Mouse (Mus musculus) hindbrain, embryonic 15.5 days (tissue): Measurements from ENCODE around the gene Angptl6. TPM values are rescaled to one million over a fixed set of nuclear protein-coding genes. Genes with fewer than 3 reads are reported as not detected.

Experiments
- ATAC-seq: fragments of 200-750 bp; cut with Nextera tagmentation; 2 replicates; pipeline ENCODE4 v1.8.0; 2017; ENCODE audit warnings: low read depth, moderate number of reproducible peaks, moderate TSS enrichment; ENCODE audit not compliant: low FRiP score
- H3K27ac ChIP-seq: fragments of 300-500 bp; sonication (generic); replicated peaks from 2 replicates; pipeline ENCODE4 v1.5.1; 2015; ENCODE audit warnings: mild to moderate bottlenecking, inconsistent platforms
- H3K27me3 ChIP-seq: fragments of 300-500 bp; sonication (generic); 2 replicates; pipeline ENCODE4 v1.6.1; 2015; ENCODE audit warnings: control low read depth, inconsistent platforms
- H3K36me3 ChIP-seq: fragments of 300-500 bp; sonication (generic); 2 replicates; pipeline ENCODE4 v1.6.1; 2015; ENCODE audit warnings: control low read depth, inconsistent platforms
- H3K4me1 ChIP-seq: fragments of 300-500 bp; sonication (generic); replicated peaks from 2 replicates; pipeline ENCODE4 v1.6.1; 2015; ENCODE audit warnings: control low read depth, inconsistent platforms
- H3K4me2 ChIP-seq: fragments of 300-500 bp; sonication (generic); 2 replicates; pipeline ENCODE4 v1.6.1; 2015; ENCODE audit warnings: moderate library complexity, mild to moderate bottlenecking, inconsistent platforms
- H3K4me3 ChIP-seq: fragments of 300-500 bp; sonication (generic); 2 replicates; pipeline ENCODE4 v1.5.1; 2015; ENCODE audit warnings: mild to moderate bottlenecking, inconsistent platforms
- H3K9ac ChIP-seq: fragments of 300-500 bp; sonication (generic); 2 replicates; pipeline ENCODE4 v1.6.1; 2015; ENCODE audit warnings: inconsistent platforms
- H3K9me3 ChIP-seq: fragments of 300-500 bp; sonication (generic); 2 replicates; pipeline ENCODE4 v1.6.1; 2016; ENCODE audit warnings: control low read depth, inconsistent platforms
- WGBS: fragments of 180-500 bp; shearing (Covaris S2); methylation state at CpG from one replicate; pipeline ENCODE4 v1.1.7; 2015; 5-methylcytosine and 5-hydroxymethylcytosine counted together
- polyA plus RNA-seq: library from polyadenylated mRNA; unstranded; fragments of >200 nt; fragmentation: Nextera tagmentation; extraction: Ambion mirVana; gene quantifications from 2 replicates; pipeline ENCODE4 v1.2.1, GENCODE M21; 2015

Gene Angptl6
- 14.7 and 15.1 TPM in 2 replicates for polyA plus RNA-seq

DNA sequence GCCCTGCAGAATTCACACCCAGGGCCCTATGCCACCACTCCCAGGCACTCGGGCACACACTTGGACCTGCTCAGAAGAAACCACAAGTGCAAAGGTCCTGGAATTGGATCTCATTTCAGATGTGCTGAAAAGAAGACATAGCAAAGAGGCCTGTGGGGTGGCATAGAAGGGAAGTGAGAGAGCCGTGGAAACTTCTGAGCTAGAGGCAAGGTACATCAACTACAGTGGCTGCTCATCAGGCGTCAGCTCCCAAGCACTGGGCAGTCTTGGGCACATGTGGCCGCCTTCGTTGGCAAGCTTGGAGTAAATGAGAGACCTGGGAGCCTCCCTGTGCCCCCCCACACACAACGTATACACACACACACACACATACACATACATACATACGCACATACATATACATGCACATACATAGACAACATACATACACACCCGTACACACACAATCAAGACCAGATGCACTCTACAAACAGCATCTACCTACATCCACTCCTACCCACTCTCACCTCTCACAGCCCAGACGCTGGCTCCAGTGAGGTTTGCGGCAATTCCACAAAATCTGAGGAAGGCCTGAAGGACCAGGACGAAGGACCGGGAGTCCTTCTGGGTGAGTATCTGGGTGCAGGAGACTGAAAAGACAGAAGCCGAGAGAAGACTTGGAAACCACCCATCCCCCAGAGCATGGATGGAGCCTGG is at the start of gene Angptl6:
Angptl6 (minus strand) TSS at position 631 of the 696 bp plus-strand sequence.
- Histone ChIP-seq H3K4me1 (peaks cover 14% of the 10 kb centered on the region), H3K36me3 (no peaks in the 10 kb centered on the region), H3K27me3 (no peaks in the 10 kb centered on the region), H3K9ac (peak within 1 kb of the TSS; percentile 65), H3K4me3 (peak within 1 kb of the TSS; percentile 44), H3K27ac (peak within 1 kb of the TSS; percentile 92), H3K4me2 (peak within 1 kb of the TSS; percentile 67), H3K9me3 (no peaks in the 10 kb centered on the region)
- ATAC-seq = no peak
- WGBS = 96% methylated on average over 13 of the region's 13 CpGs

DNA sequence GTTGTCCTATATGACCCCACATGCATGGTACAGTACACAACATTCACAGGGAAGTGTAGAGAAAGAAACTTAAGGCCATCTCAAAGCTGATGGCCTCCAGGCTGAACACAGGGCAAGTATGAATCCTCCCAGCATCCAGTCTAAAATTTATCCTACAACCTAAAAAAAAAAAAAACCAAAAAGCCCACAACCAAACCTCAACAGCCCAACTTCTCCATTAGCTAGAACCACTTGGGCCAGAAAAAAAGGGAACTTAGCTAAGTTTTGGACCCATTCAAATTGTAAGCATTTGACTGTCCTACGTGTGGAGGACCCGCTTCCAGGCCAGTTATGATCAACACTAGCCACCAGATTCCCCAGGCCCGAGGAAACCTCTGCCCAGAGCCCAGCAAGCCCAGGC is 43.7 kb upstream of the Angptl6 start:
- Histone ChIP-seq H3K4me1 (no peaks in the 10 kb centered on the region), H3K4me3 (no peak overlapping the region), H3K27me3 (no peaks in the 10 kb centered on the region), H3K9ac (no peak overlapping the region), H3K9me3 (no peaks in the 10 kb centered on the region), H3K36me3 (peaks cover 94% of the 10 kb centered on the region), H3K27ac (no peak overlapping the region), H3K4me2 (no peak overlapping the region)
- ATAC-seq = no peak
- 89% methylated on average over 3 of the region's 3 CpGs for WGBS

DNA sequence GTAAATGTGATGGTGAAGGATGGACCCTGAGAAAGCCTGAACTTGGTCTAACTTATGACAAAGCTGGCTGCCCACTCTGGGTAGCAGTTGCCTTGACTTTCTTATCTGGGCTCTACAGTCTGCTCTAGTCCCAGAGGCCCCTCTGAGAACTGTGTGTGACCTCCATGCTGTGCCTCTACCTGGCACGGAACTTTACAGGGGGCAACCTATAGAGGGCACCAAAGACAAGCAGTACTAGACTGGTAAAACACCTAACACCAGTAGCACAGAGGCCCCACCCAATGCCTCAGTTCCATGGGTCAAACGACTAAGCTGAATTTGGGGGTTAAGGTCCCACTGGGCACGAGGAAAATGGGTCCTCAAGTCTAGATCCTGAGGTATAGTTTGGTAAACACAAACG is 36.6 kb upstream of the Angptl6 start:
- Histone ChIP-seq H3K9me3 (no peaks in the 10 kb centered on the region), H3K27me3 (no peaks in the 10 kb centered on the region), H3K4me3 (no peak overlapping the region), H3K36me3 (peaks cover 98% of the 10 kb centered on the region), H3K27ac (no peak overlapping the region), H3K4me2 (no peak overlapping the region), H3K4me1 (no peaks in the 10 kb centered on the region), H3K9ac (no peak overlapping the region)
- ATAC-seq = no peak
- 89% methylated on average over 4 of the region's 4 CpGs for WGBS

DNA sequence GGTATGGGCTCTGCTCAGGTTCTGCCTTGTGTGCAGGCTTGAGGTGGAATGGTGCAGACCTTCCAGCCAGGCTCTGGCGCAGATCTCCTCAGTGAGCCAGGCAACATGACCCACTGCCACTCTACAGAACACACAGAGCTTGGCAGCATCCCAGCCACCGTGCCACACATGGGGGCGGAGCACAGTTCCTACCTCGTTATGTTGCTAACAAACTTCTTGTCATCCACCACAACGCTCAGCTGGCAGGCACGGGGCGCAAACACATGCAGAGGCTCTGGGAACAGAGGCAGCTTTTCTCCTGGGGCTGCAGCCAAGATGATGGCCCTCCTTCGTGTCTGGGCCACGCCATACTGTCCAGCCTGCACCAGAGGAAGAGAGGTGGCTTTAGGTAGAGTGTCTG is 30.4 kb upstream of the Angptl6 start:
- no peaks in the 10 kb centered on the region for H3K9me3 ChIP-seq
- WGBS = 87% methylated on average over 9 of the region's 9 CpGs
- H3K36me3 ChIP-seq = peaks cover 99% of the 10 kb centered on the region
- no peak overlapping the region for H3K4me2 ChIP-seq
- no peak overlapping the region for H3K27ac ChIP-seq
- no peak overlapping the region for H3K9ac ChIP-seq
- no peaks in the 10 kb centered on the region for H3K4me1 ChIP-seq
- H3K4me3 ChIP-seq = no peak overlapping the region
- H3K27me3 ChIP-seq = no peaks in the 10 kb centered on the region
- no peak for ATAC-seq

DNA sequence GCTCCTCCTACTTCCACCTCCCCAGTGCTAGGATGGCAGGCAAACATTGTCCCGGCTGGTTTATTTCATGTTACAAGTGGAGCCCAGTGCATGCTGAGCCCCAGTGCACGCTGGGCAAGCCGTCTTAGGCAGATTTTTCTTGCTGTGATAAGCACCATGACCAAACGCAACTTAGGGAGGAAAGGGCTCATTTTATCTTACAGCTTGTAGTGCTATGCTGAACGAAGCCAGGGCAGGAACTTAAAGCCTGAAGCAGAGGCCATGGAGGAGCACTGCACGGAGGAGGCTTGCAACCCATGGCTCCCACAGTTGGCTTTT is 22.6 kb upstream of the Angptl6 start:
- H3K4me3 ChIP-seq = no peak overlapping the region
- no peaks in the 10 kb centered on the region for H3K9me3 ChIP-seq
- H3K27ac ChIP-seq = no peak overlapping the region
- 51% methylated on average over 6 of the region's 6 CpGs for WGBS
- no peak overlapping the region for H3K9ac ChIP-seq
- H3K4me1 ChIP-seq = peaks cover 9% of the 10 kb centered on the region
- ATAC-seq = no peak
- no peaks in the 10 kb centered on the region for H3K27me3 ChIP-seq
- peaks cover 24% of the 10 kb centered on the region for H3K36me3 ChIP-seq
- no peak overlapping the region for H3K4me2 ChIP-seq

DNA sequence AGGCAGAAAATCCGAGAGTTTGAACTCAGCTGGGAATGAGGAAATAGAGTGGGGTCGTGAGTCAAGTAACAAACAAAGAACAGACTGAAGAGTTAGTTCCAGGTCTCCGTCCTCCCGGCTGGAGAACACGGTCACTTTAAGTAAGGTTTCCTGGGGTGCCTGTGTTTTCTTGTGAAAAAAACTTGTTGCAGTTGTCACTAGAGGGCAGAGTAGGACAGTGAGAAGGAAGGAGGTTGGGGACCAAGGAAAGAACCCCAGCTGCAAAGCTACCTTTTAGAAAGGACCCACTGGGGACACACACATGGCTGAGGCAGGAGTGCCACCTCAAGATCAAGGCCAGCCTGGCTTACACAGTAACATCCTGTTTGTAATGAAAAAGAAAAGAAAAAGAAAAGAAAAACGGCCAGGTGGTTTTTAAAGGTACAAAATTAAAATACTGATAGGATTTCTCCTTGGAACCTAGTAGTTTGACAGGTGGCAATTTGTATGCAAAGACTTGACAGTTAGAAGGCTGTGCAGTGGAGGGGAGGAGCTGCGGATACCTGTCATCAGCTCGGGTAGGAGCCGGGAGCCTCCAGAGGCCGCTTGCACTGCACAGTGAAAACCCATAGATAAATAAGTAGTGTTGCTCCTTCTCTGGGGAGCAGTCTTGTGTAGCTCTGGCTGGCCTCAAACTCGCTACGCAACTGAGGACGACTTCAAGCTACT is 22.1 kb upstream of the Angptl6 start:
- 22% methylated on average over 13 of the region's 13 CpGs for WGBS
- Histone ChIP-seq H3K9me3 (no peaks in the 10 kb centered on the region), H3K36me3 (peaks cover 24% of the 10 kb centered on the region), H3K27me3 (no peaks in the 10 kb centered on the region), H3K4me1 (peaks cover 14% of the 10 kb centered on the region), H3K27ac (no peak overlapping the region), H3K9ac (no peak overlapping the region), H3K4me2 (no peak overlapping the region), H3K4me3 (no peak overlapping the region)
- no peak for ATAC-seq

DNA sequence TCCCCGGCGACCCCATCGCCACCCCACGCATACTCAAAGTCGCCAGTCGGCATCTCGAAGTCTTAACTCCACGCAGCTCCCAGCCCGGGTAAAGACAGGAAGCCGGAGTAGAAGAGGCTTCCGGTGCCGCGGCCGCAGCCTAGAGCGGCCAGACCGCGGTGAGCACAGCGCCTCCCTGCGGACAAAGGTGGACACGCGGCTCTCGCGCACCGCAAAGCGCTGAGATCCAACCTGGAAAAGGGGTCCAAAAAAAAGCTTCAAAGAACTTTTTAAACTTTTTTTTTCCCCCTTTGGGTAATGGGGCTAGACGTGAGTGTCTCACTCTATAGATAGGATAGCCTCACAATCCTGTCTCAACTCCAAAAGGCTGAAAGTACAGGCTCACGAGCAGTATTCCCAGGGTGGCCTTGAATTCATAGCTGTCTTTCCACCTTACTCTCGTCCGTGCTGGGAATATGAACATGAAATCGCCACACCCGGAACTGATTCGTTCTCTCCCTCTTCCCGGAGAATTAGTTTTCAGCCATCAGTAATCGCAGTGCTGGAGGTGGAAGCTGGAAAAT is 19.1 kb upstream of the Angptl6 start, which contains the start of gene Eif3g:
Eif3g (minus strand) TSS at position 113 of the 563 bp plus-strand sequence.
- Histone ChIP-seq H3K4me1 (peaks cover 14% of the 10 kb centered on the region), H3K4me2 (peak within 1 kb of the TSS; percentile 97), H3K27ac (peak within 1 kb of the TSS; percentile 53; the same call in 1 of the 2 replicates), H3K27me3 (no peaks in the 10 kb centered on the region), H3K9me3 (no peaks in the 10 kb centered on the region), H3K36me3 (peaks cover 34% of the 10 kb centered on the region), H3K4me3 (peak within 1 kb of the TSS; percentile 85), H3K9ac (peak within 1 kb of the TSS; percentile 88)
- 5% methylated on average over 34 of the region's 34 CpGs for WGBS
- ATAC-seq = peak; percentile 89

DNA sequence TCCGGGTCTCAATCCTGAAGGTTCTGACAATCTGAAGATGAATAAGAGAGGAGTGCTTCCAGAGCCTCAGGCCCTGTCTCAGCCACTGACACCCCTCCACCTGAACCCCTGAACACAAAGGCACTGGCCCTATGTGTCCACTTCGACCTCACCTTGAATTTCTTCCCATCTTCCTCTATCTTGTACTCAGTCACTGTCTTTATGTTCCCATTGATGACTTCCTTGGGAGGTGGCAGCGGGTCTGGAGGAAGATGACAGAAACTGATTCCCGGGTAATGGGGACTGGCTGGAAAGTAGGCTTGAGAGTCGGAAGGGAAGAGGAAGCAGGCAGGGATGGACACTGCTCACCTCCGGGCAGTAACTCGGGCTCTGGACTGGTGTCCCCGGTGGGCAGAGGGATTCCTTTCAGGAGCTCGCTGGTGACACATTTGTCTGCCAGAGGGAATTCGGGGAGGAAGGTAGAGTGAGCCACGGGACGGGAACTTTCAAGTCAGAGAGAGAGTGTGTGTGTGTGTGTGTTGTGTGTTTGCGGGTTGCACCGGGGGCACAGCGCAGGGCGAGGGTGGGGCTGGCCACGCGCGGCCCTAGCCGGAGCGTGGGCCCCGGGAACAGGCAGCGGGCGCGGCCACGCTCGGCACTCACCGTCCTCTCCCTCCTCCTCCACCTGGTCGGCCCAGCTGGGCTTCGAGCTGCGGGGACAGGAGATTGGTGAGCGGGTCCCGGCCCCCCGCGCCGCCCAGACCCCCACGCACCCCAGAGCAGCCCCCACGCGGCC is 18.4 kb upstream of the Angptl6 start:
- H3K27ac ChIP-seq = peak overlapping the region; percentile 53; the same call in 1 of the 2 replicates
- ATAC-seq = peak; percentile 76
- peaks cover 41% of the 10 kb centered on the region for H3K36me3 ChIP-seq
- 11% methylated on average over 17 of the region's 39 CpGs for WGBS
- H3K4me1 ChIP-seq = peaks cover 14% of the 10 kb centered on the region
- H3K4me3 ChIP-seq = peak overlapping the region; percentile 85
- peak overlapping the region; percentile 88 for H3K9ac ChIP-seq
- H3K4me2 ChIP-seq = peak overlapping the region; percentile 97
- H3K27me3 ChIP-seq = no peaks in the 10 kb centered on the region
- no peaks in the 10 kb centered on the region for H3K9me3 ChIP-seq

DNA sequence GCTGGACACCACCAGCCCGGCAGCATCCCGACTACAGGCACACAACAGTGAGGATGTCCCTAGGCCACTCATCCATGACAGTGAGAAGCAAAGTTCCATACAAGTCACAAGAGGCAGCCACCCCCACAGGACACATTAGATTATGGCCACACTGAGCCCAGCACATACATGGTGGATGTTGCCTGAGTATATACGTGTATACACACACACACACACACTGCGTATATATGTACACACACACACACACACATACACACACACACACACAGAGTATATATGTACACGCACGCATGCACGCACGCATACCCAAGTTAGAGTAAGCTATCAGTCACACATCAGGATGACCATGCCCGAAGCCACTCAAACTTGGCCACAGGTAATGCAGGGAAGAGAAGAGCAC is 15.9 kb upstream of the Angptl6 start:
- peaks cover 66% of the 10 kb centered on the region for H3K36me3 ChIP-seq
- H3K4me1 ChIP-seq = peaks cover 14% of the 10 kb centered on the region
- no peak overlapping the region for H3K27ac ChIP-seq
- no peaks in the 10 kb centered on the region for H3K27me3 ChIP-seq
- no peak overlapping the region for H3K4me2 ChIP-seq
- no peak overlapping the region for H3K4me3 ChIP-seq
- ATAC-seq = no peak
- H3K9ac ChIP-seq = no peak overlapping the region
- 94% methylated on average over 9 of the region's 9 CpGs for WGBS
- no peaks in the 10 kb centered on the region for H3K9me3 ChIP-seq

DNA sequence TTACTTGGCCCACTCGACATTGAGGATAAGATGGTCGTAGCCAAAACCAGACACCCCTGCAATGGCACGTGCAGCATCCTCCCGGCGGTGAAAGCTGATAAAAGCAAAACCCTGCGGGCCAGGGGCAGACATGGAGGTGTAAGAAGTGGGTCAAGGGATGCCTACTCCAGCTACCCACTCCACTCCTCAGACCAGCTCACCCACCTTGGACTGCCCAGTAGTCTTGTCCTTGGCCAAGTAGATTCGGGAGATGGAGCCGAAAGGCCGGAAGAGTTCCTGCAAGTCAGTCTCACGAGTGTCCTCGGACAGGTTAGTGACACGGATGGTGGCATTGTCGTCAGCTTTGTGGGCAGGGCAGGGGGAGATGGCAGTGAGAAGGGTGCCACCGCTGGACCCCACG is 15.1 kb upstream of the Angptl6 start:
- H3K4me1 ChIP-seq = peaks cover 14% of the 10 kb centered on the region
- H3K27ac ChIP-seq = no peak overlapping the region
- no peak for ATAC-seq
- H3K36me3 ChIP-seq = peaks cover 73% of the 10 kb centered on the region
- no peak overlapping the region for H3K9ac ChIP-seq
- H3K4me3 ChIP-seq = no peak overlapping the region
- H3K27me3 ChIP-seq = no peaks in the 10 kb centered on the region
- H3K9me3 ChIP-seq = no peaks in the 10 kb centered on the region
- H3K4me2 ChIP-seq = no peak overlapping the region
- 88% methylated on average over 15 of the region's 15 CpGs for whole genome bisulfite sequencing

DNA sequence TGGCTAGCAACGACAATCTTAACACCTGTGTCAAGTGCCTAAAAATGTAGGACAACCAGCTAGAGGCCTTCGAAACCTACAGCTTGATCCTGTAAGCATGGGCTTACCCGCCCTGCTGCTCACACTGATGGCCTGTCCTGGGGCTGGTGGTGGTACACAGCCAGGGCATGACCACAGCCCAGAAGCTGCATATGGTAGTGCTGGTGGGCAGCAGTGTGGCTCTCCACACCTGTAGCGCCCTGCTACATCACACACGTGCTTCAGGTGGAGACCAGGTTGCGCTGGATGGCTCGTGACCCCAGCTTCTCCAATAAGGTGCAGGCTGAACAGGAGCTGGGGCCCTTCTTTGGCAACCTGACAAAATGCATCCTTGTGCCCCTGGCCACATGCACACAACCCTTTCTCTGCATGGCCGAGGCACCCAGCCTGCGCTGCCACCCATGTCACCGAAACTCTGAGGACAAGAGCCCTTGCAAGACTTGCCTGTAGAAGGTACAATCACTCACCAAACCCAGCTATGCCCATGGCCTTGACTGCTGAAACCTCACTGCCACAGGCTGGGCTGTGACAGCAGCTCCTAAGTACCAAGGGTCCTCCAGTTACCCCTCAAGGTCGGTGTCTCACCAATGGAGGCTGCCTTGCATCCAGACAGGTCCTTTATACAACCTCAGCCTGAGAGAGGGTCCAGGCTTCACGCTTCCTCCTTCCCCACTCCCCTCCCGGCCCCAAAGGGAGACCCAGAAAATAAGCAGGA is 14.2 kb upstream of the Angptl6 start:
- ATAC-seq = no peak
- H3K4me2 ChIP-seq = no peak overlapping the region
- 84% methylated on average over 13 of the region's 13 CpGs for WGBS

More for the DNA sequence above, 14.2 kb upstream of the Angptl6 start:
- Histone ChIP-seq H3K9ac (no peak overlapping the region), H3K27me3 (no peaks in the 10 kb centered on the region), H3K4me1 (peaks cover 21% of the 10 kb centered on the region), H3K9me3 (no peaks in the 10 kb centered on the region), H3K27ac (no peak overlapping the region), H3K4me3 (no peak overlapping the region), H3K36me3 (peaks cover 76% of the 10 kb centered on the region)
